Mouse (Mus musculus): ENCODE results near the gene Slc4a4. TPM values are rescaled to one million over a fixed set of nuclear protein-coding genes. Genes with fewer than 3 reads are reported as not detected.

Gene Slc4a4
- 3.1 and 3.9 TPM in 2 replicates for polyA plus RNA-seq (2015; fragmentation: Nextera tagmentation; extraction: Ambion mirVana)

DNA sequence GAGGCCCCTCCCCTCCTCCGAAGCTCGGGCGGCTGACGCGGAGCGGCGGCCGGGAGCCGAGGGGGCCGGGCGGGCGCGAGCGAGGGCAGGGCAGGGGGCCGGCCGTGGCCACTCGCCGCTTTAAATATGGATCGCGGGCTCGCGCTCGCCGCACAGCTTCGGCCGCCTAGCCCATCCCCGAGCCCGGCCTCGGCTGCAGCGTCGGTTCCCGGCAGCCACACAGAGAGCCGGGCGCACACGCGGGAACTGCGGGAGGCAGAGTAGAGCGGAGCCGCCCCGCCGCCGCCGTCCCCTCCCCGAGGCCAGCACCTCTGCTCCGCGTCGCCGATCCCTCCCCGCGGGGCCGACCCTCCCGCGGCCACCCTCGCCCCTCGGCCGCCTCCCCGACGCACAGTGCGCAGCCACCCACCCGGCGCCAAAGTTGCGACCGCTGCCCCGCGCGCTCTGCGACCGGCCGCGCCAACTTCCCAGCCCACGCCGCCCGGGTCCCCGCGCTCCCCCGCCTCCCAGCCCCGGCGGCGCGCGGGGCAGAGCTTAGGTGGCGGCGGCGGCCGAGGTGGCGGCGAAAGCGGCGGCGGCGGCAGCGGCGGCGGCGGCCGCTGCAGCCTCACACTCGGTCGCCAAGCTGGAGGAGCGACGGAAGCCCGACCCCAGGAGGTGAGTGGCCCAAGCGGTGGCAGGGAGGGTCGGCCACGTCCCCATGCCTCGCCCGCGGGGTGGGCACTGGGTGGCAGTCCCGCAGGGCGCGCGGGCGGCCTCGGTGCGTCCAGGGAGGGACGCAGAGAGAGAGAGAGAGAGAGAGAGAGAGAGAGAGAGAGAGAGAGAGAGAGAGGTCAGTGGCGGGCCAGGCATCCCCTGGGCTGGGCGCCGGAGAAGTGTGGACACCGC is at the start of gene Slc4a4:
TSS of gene Slc4a4 (plus strand) at position 151 of the 888 bp plus-strand sequence.
- peak within 1 kb of the TSS; percentile 90 for H3K9ac ChIP-seq
- peak within 1 kb of the TSS; percentile 77 for H3K27ac ChIP-seq (replicated peaks)
- H3K9me3 ChIP-seq = no peaks in the 10 kb centered on the region
- under 1% methylated on average over 107 of the region's 119 CpGs for WGBS
- H3K4me3 ChIP-seq = peak within 1 kb of the TSS; percentile 86
- peak within 1 kb of the TSS; percentile 94 for H3K4me2 ChIP-seq
- H3K36me3 ChIP-seq = no peaks in the 10 kb centered on the region
- ATAC-seq (ENCODE audit: extremely low read depth, insufficient number of reproducible peaks, low FRiP score, low TSS enrichment) = peak; percentile 59
- peaks cover 27% of the 10 kb centered on the region for H3K4me1 ChIP-seq
- peaks cover 8% of the 10 kb centered on the region; the same call in 1 of the 2 replicates for H3K27me3 ChIP-seq (replicated peaks)

DNA sequence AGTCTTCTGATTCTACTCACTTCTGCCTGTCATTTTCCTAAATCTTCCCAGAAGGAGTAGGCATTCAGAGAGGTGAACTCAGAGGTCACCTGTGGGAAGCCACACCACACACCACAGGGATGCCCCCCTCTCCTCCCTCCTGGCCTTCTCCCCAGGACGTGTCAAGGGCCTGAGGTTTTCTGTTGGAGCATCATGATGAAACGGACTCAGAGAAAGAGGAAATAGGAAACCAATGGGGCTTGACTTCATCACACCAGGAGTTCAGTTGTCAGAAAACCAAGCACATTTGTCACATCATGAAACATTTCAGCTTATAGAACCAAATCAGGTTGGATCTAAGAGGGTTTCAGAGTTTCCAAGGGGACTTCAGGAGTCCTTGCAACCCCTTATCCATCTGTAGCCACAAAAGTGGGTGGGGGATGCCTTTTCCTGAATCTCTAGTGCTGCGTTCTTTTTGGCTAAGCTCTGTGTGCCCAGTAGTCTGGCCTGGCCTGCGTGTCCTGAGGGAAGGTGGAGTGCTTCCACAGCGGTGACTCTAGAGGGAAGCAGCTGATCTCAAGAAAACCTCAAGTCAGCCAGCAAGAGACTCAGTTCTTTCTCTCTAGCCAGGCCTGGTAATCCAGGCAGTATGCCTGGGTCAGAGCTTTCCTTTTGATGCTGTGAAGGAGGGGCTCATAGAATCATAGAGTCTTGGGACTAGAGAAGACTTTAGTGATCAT is 46.4 kb upstream of the Slc4a4 start:
- 64% methylated on average over 5 of the region's 5 CpGs for WGBS
- Histone ChIP-seq H3K4me1 (no peaks in the 10 kb centered on the region), H3K4me2 (no peak overlapping the region), H3K36me3 (no peaks in the 10 kb centered on the region), H3K27ac (replicated peaks) (no peak overlapping the region), H3K9ac (no peak overlapping the region), H3K4me3 (no peak overlapping the region), H3K27me3 (replicated peaks) (no peaks in the 10 kb centered on the region), H3K9me3 (no peaks in the 10 kb centered on the region)
- no peak for ATAC-seq (ENCODE audit: extremely low read depth, insufficient number of reproducible peaks, low FRiP score, low TSS enrichment)

- Histone ChIP-seq H3K9ac (no peak overlapping the region), H3K27ac (replicated peaks) (no peak overlapping the region), H3K4me1 (no peaks in the 10 kb centered on the region), H3K9me3 (no peaks in the 10 kb centered on the region), H3K4me3 (no peak overlapping the region), H3K27me3 (replicated peaks) (no peaks in the 10 kb centered on the region), H3K4me2 (no peak overlapping the region), H3K36me3 (no peaks in the 10 kb centered on the region)
- WGBS = 88% methylated on average over 3 of the region's 3 CpGs
- no peak for ATAC-seq (ENCODE audit: extremely low read depth, insufficient number of reproducible peaks, low FRiP score, low TSS enrichment)
These were observed 29.3 kb upstream of the Slc4a4 start for GRCm38 (mm10) chr5:88857311-88857710.

DNA sequence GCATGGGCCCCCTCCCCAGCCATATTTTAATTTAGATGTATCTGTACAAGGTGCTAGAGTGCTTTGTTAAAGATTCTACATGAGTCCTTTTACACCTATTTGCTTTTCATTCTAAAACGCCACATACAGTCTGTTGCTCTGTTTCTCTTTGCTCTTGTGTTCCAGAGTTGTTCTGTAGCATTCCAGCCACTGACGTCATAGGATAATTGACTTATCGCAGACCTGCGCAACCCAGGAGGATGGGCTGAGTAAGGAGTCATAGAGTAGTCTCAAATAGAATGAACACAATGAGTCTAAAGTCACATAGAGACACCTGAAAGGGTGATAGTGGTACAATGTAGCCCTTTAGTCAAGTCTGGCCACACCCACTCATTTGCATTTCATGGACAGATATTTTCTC is 28.8 kb upstream of the Slc4a4 start:
- no peak for ATAC-seq (ENCODE audit: extremely low read depth, insufficient number of reproducible peaks, low FRiP score, low TSS enrichment)
- Histone ChIP-seq H3K27ac (replicated peaks) (no peak overlapping the region), H3K4me3 (no peak overlapping the region), H3K4me2 (no peak overlapping the region), H3K4me1 (no peaks in the 10 kb centered on the region), H3K9me3 (no peaks in the 10 kb centered on the region), H3K9ac (no peak overlapping the region), H3K27me3 (replicated peaks) (no peaks in the 10 kb centered on the region), H3K36me3 (no peaks in the 10 kb centered on the region)
- 83% methylated on average over 4 of the region's 4 CpGs for WGBS

- Histone ChIP-seq H3K9me3 (no peaks in the 10 kb centered on the region), H3K36me3 (no peaks in the 10 kb centered on the region)
- 85% methylated on average over 4 of the region's 4 CpGs for WGBS
These were observed 28.4 kb upstream of the Slc4a4 start for GRCm38 (mm10) chr5:88858226-88858625.

GRCm38 (mm10) chr5:88862163-88862562 is 24.5 kb upstream of the Slc4a4 start:
- no peak overlapping the region for H3K9ac ChIP-seq
- H3K4me3 ChIP-seq = no peak overlapping the region
- no peak overlapping the region for H3K27ac ChIP-seq (replicated peaks)
- no peaks in the 10 kb centered on the region for H3K4me1 ChIP-seq
- no peak overlapping the region for H3K4me2 ChIP-seq
- ATAC-seq (ENCODE audit: extremely low read depth, insufficient number of reproducible peaks, low FRiP score, low TSS enrichment) = no peak
- WGBS = 70% methylated on average over 3 of the region's 3 CpGs
- no peaks in the 10 kb centered on the region for H3K27me3 ChIP-seq (replicated peaks)
- no peaks in the 10 kb centered on the region for H3K36me3 ChIP-seq
- H3K9me3 ChIP-seq = no peaks in the 10 kb centered on the region

More at GRCm38 (mm10) chr5:88858226-88858625, 28.4 kb upstream of the Slc4a4 start:
- Histone ChIP-seq H3K9ac (no peak overlapping the region), H3K27ac (replicated peaks) (no peak overlapping the region), H3K4me2 (no peak overlapping the region), H3K4me1 (no peaks in the 10 kb centered on the region), H3K4me3 (no peak overlapping the region), H3K27me3 (replicated peaks) (no peaks in the 10 kb centered on the region)
- ATAC-seq (ENCODE audit: extremely low read depth, insufficient number of reproducible peaks, low FRiP score, low TSS enrichment) = no peak

DNA sequence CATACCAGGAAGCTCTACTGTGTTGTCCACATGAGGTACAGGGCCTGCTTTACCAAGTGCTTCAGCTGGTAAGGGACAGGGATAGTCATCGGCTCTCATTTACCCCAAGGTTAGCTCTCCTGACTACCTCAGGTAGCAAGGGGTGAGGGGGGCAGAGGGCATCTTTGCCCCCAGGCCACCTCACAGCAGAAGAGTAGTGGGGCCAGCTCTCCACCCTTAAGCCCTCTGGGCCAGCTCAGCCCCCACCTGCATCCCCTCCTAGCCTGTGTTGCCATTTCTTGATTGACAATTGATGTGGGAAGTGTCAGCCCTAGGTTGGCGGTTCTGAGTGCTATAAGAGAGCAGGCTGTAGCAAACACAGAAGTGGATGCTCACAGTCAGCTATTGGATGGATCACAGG is 23.8 kb upstream of the Slc4a4 start:
- 89% methylated on average over 2 of the region's 2 CpGs for WGBS
- ATAC-seq (ENCODE audit: extremely low read depth, insufficient number of reproducible peaks, low FRiP score, low TSS enrichment) = no peak
- no peak overlapping the region for H3K4me3 ChIP-seq
- no peaks in the 10 kb centered on the region for H3K9me3 ChIP-seq
- no peak overlapping the region for H3K27ac ChIP-seq (replicated peaks)
- H3K4me2 ChIP-seq = no peak overlapping the region
- H3K4me1 ChIP-seq = no peaks in the 10 kb centered on the region
- no peaks in the 10 kb centered on the region for H3K36me3 ChIP-seq
- no peak overlapping the region for H3K9ac ChIP-seq
- H3K27me3 ChIP-seq (replicated peaks) = no peaks in the 10 kb centered on the region

DNA sequence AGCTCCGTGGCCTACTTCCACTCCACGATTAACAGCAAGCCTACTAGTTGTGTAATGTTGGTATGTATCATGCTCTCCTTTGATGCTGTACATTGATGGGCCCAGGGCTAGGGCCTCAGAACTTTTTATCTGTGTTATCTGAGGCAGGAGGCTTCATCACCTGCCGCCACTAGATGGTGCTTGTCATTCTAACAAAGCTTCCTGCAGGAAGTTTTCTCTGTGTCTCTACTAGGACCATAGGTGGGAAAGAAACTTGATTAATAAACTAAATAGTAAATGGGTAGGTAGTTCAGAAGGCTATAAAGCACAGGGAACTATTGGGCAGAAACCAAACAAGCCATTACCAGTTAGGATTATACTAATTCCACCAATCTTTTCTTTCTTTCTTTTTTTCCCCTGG is 2.5 kb upstream of the Slc4a4 start:
- Histone ChIP-seq H3K4me1 (peaks cover 25% of the 10 kb centered on the region), H3K4me3 (no peak overlapping the region), H3K9me3 (no peaks in the 10 kb centered on the region), H3K27me3 (replicated peaks) (peaks cover 8% of the 10 kb centered on the region; the same call in 1 of the 2 replicates), H3K4me2 (no peak overlapping the region), H3K27ac (replicated peaks) (no peak overlapping the region), H3K36me3 (no peaks in the 10 kb centered on the region), H3K9ac (no peak overlapping the region)
- no peak for ATAC-seq (ENCODE audit: extremely low read depth, insufficient number of reproducible peaks, low FRiP score, low TSS enrichment)
- 16% methylated on average over 3 of the region's 3 CpGs for WGBS

DNA sequence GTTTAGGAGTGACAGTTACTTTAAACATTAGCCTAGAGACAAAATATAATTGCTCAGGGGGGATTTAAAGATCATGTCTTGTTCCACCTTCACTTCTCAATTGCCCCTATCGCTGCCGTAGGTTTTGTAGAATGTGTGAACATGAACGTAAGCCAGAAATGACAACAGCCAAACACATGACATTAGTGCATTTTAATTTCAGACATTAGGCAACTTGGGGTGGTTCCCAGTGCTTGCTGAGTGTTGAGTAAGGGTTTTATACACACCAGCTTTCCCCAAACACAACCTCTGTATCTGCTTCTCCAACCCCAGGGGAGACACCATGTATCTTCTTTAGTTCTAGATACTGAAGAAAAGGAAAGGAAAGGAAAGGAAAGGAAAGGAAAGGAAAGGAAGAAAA is 1.1 kb upstream of the Slc4a4 start:
- no peaks in the 10 kb centered on the region for H3K9me3 ChIP-seq
- ATAC-seq (ENCODE audit: extremely low read depth, insufficient number of reproducible peaks, low FRiP score, low TSS enrichment) = no peak
- 45% methylated on average over 3 of the region's 3 CpGs for WGBS
- H3K4me3 ChIP-seq = no peak overlapping the region
- no peak overlapping the region for H3K27ac ChIP-seq (replicated peaks)
- H3K4me2 ChIP-seq = no peak overlapping the region
- H3K27me3 ChIP-seq (replicated peaks) = peaks cover 8% of the 10 kb centered on the region; the same call in 1 of the 2 replicates
- no peaks in the 10 kb centered on the region for H3K36me3 ChIP-seq
- peaks cover 27% of the 10 kb centered on the region for H3K4me1 ChIP-seq
- no peak overlapping the region for H3K9ac ChIP-seq

DNA sequence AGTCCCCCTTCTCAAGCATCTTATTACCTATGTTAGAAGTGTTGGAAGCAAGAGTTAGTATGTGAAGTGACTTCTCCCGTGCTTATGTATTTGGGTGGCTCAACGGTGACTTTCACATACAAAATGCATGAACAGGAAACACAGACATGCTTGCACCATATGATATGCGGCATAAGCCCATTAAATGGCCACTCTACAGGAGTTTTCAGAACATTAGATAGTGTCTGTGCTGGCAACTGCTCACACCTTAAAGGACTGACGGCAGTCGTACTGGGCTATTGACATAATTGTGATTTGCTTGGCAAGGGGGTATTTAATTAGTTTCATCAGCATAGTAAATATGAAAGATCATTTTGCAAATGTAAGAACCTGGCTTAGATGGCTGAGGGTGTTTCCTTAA is 674 bp upstream of the Slc4a4 start:
- H3K9ac ChIP-seq = peak overlapping the region; percentile 90; the same call in 1 of the 2 replicates

GRCm38 (mm10) chr5:88886349-88886667 is 310 bp upstream of the Slc4a4 start:
- under 1% methylated on average over 14 of the region's 14 CpGs for WGBS

More for the DNA sequence above, 674 bp upstream of the Slc4a4 start:
- no peaks in the 10 kb centered on the region for H3K9me3 ChIP-seq
- H3K27me3 ChIP-seq (replicated peaks) = peaks cover 8% of the 10 kb centered on the region; the same call in 1 of the 2 replicates
- H3K4me3 ChIP-seq = peak overlapping the region; percentile 86
- peak overlapping the region; percentile 94 for H3K4me2 ChIP-seq
- no peak overlapping the region; the same call in 1 of the 2 replicates for H3K27ac ChIP-seq (replicated peaks)
- H3K4me1 ChIP-seq = peaks cover 27% of the 10 kb centered on the region
- H3K36me3 ChIP-seq = no peaks in the 10 kb centered on the region
- no peak for ATAC-seq (ENCODE audit: extremely low read depth, insufficient number of reproducible peaks, low FRiP score, low TSS enrichment)
- 52% methylated on average over 5 of the region's 5 CpGs for WGBS

More at GRCm38 (mm10) chr5:88886349-88886667, 310 bp upstream of the Slc4a4 start:
- Histone ChIP-seq H3K36me3 (no peaks in the 10 kb centered on the region), H3K4me3 (peak overlapping the region; percentile 86), H3K27me3 (replicated peaks) (peaks cover 8% of the 10 kb centered on the region; the same call in 1 of the 2 replicates), H3K9ac (peak overlapping the region; percentile 90), H3K27ac (replicated peaks) (peak overlapping the region; percentile 77), H3K4me2 (peak overlapping the region; percentile 94), H3K9me3 (no peaks in the 10 kb centered on the region), H3K4me1 (peaks cover 27% of the 10 kb centered on the region)
- no peak for ATAC-seq (ENCODE audit: extremely low read depth, insufficient number of reproducible peaks, low FRiP score, low TSS enrichment)

Data from heart, embryonic 13.5 days (tissue).